8 mouse cellular contexts compared by ENCODE assay signal in the genomic region with DNA sequence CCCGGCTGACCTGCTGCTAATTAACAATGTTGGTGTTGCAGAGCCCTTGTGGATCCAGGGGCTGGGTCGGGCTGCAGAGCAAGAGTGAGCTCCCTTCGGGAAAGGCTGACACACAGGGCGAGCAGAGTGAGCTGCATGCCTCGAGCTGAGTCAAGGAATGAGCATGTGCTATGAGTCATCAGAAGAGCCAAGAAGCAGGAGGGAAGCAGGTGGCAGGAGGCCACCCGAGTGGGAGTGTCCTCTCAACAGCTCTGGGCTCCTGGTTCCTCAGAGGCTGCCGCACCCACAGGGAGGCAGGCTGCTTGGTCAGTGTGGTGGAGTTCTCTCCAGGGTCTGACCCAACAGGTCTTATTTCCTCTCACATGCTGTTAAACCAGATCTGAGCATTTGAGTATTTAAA.
DNase-seq lines count a peak whose midpoint lies in the region; ATAC-seq and TF ChIP-seq lines count a peak whose summit lies in the region.

No protein-coding gene starts in this region.

- no peaks in the 10 kb centered on the region for H3K4me1 ChIP-seq in kidney, postnatal 0 days (replicated peaks; ENCODE audit: insufficient read depth, low read length)
- no peaks in the 10 kb centered on the region for H3K4me1 ChIP-seq in liver, embryonic 12.5 days

- H3K9me3 ChIP-seq in kidney, postnatal 0 days (replicated peaks; ENCODE audit: low read length): no peaks in the 10 kb centered on the region
- H3K9me3 ChIP-seq in liver, embryonic 12.5 days (replicated peaks): no peaks in the 10 kb centered on the region

- peak; percentile 87; the same call in 1 of the 2 replicates for ATAC-seq in kidney, postnatal 0 days (replicated peaks; ENCODE audit: low FRiP score, low read depth)
- no peak for ATAC-seq in liver, embryonic 12.5 days

- H3K4me2 ChIP-seq in kidney, postnatal 0 days (ENCODE audit: low read length): no peak overlapping the region
- no peak overlapping the region for H3K4me2 ChIP-seq in liver, embryonic 12.5 days

- no peaks in the 10 kb centered on the region for H3K27me3 ChIP-seq in kidney, postnatal 0 days (ENCODE audit: insufficient read depth, low read length)
- peaks cover 24% of the 10 kb centered on the region for H3K27me3 ChIP-seq in liver, embryonic 12.5 days (replicated peaks)

- TF ChIP-seq CTCF in kidney, postnatal 0 days (IDR thresholded peaks at IDR 0.05; ENCODE audit: low read depth): no peak

- H3K9ac ChIP-seq in kidney, postnatal 0 days (ENCODE audit: low read depth, low read length): no peak overlapping the region
- no peak overlapping the region for H3K9ac ChIP-seq in liver, embryonic 12.5 days

- no peak overlapping the region for H3K27ac ChIP-seq in kidney, postnatal 0 days
- no peak overlapping the region for H3K27ac ChIP-seq in liver, embryonic 12.5 days

- DNase-seq in kidney, postnatal 0 days (ENCODE audit: low spot score): peak; percentile 53
- DNase-seq in kidney, adult 18-20 months: no peak
- DNase-seq in brain, adult 2 months (ENCODE audit: low read depth, low spot score): peak; percentile 95
- peak; percentile 53 for DNase-seq in gastrocnemius, postnatal 25 days
- peak; percentile 23 for DNase-seq in kidney, postnatal 14 days
- peak; percentile 72 for DNase-seq in lung, postnatal 25 days (ENCODE audit: low spot score)
- no peak for DNase-seq in natural killer cell, adult 2 months (ENCODE audit: low spot score in 2 of 2)

- no peak overlapping the region for H3K4me3 ChIP-seq in kidney, postnatal 0 days (replicated peaks; ENCODE audit: low read depth, low read length)
- H3K4me3 ChIP-seq in liver, embryonic 12.5 days: no peak overlapping the region

- H3K36me3 ChIP-seq in kidney, postnatal 0 days (ENCODE audit: insufficient read depth, low read length): no peaks in the 10 kb centered on the region
- no peaks in the 10 kb centered on the region for H3K36me3 ChIP-seq in liver, embryonic 12.5 days

- WGBS in kidney, postnatal 0 days: 17% methylated on average over 7 of the region's 7 CpGs
- WGBS in liver, embryonic 12.5 days (ENCODE audit: insufficient replicate concordance): 24% methylated on average over 7 of the region's 7 CpGs

Comparison
In these comparisons a context has a peak if more than half of its experiments do, and no peak if none do; other contexts are left out.
1. DNase-seq: peak in kidney, postnatal 0 days (single experiment), brain, adult 2 months (single experiment), gastrocnemius, postnatal 25 days (single experiment), kidney, postnatal 14 days (single experiment) and lung, postnatal 25 days (single experiment); none in kidney, adult 18-20 months (single experiment) and natural killer cell, adult 2 months (0 of 2).